Mouse (Mus musculus) kidney, adult 11 months (tissue): ENCODE results near the gene Mrps6.

ENCODE experiments used
- DNase-seq: peaks from one replicate; pipeline ENCODE4 v3.0.0; 2022

Gene Mrps6

DNA sequence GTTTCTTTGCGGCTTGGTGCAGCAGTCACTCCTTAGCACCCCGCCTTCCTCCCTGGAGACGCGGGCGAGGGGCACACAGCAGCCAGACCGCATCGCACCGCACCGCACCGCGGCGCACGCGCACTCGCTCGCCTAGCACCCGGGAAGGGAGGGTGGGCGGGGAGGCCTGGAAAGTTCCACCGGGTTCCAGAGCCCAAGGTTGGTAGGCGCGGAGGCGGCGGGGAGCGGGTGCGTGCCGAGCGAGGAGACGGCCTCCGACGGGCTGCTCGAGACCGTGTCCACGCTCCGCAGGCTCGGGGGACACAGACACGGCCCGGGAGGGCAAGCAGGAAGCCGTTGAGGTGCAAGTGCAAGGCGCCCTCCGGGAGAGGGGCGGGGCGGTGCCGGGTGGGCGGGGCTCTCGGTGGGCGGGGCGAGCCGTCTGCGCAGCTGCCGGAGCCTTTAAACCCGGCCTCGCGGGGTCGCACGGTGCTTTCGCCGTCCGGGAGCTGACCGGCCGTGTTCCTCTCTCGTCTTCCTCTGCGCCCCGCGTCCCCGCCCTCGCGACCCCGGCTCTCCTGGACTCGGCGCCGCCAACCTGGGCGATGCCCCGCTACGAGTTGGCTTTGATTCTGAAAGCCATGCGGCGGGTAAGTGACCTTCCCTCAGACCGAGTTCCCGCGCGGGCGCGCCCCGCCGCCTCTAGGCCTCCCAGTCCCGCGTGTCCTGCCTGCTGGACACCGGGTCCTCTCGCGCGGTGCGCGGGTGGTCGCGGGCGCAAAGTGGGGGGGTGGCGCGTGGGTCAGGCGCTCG lies at the start of gene Mrps6, which contains the start of the genes Gm49711 and Slc5a3:
Mrps6 (plus strand) TSS at position 419 of the 792 bp plus-strand sequence.
Gm49711 (plus strand) TSS at position 465 of the 792 bp plus-strand sequence.
Slc5a3 (plus strand) TSS at position 471 of the 792 bp plus-strand sequence.
- DNase-seq: peak; percentile 88

DNA sequence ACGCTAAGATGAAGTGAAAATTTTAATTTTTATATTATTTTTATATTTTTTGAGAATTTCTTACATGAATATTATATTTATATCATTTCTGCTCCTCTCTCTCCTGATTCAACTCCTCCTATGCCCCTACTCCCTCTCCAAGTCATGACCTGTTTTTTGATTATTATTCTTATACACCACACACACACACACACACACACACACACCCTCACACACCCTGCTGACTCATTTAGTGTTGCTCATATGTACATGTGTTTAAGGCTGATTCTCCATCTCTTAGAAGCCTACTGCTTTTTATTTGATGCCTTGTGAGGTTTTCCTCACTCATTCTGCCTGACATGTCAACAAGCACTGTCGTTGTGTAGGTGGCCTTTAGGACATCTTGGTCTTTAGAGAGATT lies 48.5 kb upstream of the Mrps6 start:
- DNase-seq: no peak

DNA sequence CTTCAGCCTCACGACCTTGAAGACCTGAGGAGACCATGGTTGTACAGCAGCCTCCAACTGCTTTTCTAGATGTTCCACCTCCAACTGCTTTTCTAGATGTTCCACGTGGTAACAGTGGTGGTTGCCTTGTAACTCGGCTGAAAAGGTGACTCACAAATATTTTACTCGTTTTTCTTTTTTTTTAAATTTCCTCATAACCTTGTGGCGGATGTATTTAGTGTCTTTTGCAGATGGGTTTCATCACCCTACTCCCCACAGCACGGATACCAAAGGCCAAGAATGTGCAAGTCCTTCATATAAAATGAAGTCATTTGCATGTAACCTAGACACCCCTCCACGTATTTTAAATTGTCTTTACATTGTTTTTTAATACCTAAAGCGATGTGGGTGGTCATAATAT lies 41.3 kb upstream of the Mrps6 start:
- no peak for DNase-seq

DNA sequence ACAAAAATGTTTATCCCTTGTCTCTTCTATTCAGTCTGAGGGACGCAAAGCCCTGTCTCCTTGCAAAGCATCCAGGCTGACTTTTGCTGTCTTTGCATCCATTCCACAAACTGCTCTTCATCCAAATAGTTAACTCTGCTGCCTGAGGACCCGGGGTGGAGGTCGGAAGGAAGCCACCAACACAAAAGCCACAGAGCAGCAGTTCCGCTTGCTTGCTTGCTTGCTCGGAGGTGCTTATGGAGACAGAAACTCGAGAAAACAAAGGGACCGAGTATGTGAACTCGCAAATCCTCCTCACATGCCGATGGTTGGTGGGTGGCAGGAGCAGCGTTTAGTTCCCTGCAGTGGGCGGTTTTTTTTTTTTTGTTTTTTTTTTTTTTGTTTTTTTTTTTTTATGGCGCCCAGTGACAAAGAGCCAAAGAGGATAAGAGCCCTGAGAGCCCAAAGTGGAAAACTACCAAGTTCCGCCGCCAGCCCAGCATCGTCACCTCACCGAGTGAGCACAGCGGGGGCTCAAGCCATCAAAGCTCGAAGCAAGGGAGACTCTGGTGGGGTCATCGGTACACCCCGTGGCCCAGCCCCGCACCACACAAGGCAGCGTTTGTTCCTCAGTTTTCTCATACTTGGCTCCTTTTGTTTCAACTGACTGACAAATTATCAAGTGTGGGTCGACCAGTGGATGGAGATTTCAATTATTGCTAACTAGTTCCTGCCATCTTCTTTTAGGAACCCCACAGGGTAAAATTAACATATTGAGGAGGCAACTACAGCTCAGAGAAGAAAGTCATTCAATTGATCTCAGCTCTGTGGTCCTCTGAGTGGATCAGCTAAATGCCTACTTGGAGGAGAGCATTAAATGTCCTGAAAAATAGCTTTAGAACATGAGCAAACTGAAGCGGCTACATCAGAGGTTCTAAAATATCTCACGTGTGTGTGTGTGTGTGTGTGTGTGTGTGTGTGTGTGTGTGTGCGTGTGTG lies 38.6 kb upstream of the Mrps6 start:
- peak; percentile 40 for DNase-seq

DNA sequence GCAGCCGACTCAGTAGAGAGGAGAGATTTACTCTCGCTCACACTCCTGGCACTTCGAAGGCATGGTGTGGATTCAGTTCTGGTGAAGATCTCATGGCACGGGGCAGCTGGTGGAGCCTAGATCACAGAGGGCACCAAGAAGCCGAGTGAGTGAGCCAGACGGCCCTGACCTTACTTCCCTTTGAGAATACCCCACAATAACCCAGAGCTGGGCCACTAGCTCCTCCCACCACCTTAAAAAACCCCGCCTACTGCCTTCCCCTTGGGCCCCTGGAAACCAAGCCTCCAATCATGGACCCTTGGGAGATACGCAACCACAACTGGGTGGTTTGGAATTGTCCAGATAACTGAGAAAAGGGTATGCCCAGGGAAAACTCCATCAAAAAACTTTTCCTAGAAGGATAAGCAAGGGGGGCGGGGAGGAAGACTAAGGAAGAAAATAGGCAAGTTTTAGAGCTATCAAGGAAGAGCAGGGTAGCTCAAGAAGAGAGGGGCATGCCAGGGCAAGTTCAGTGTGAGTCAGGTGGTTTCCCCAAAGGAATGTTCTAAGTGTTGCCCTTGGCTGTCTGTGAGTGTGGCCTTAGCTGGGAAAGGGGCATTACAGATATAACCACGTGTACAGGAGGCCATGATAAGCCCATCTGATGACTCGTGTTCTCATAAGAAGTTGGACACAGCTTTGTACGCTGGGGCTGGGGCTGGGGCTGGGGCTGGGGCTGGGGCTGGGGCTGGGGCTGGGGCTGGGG lies 36.2 kb upstream of the Mrps6 start:
- no peak for DNase-seq

DNA sequence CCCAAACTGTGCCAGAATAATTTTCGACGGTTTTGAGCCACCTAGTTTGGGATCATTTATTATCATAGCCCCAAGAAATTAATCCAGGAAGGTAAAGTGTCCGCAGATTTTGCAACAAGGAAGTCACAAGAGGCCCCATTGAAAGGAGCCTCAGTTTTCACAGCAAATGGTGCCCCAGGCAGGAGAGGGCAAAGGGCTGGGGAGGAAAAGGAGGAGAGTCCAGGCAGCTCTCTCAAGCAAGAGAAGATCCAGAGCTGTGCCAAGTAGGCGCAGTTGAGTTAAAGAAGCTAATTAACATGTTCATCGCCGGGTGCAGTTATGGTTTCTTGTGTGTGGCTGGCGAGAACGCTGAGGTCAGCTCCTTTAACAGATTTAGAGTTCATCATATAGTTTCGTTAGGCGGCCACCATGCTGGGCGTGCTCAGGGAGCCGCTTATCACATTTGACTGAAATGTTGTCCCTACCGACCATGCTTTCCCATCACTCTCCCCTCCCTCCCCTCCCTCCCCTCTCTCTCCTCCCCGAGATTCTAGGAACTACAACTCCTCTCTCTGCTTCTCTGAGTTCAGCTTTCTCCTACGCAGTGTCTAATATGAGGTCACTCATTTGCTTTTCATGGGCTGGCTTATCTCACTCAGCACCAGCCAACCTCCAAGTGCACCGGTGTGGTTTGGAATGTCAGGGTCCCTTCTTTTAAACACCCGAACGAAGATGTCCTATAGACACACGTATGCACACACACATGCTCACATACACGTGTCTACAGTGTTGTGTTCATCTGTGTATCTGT lies 35.4 kb upstream of the Mrps6 start:
- DNase-seq: no peak

DNA sequence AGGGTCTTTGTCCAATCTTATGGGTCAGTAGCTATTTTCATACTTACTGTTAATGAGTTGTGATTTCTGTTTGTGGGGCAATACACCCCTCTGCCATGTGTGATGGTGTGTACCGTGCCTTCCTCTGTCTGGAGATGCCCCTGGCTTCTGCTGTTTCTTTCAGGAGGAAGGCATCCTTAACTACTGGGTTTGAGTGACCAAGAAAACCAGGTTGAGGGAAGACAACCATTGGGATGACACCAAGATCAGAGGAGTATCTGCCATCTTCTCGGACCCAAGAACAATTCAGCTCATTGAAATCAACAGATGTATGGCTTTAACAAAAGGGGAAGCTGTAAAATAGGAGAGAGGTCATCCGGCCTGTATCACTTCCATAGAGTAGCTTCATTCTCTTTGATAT lies 24.8 kb upstream of the Mrps6 start:
- DNase-seq: no peak

DNA sequence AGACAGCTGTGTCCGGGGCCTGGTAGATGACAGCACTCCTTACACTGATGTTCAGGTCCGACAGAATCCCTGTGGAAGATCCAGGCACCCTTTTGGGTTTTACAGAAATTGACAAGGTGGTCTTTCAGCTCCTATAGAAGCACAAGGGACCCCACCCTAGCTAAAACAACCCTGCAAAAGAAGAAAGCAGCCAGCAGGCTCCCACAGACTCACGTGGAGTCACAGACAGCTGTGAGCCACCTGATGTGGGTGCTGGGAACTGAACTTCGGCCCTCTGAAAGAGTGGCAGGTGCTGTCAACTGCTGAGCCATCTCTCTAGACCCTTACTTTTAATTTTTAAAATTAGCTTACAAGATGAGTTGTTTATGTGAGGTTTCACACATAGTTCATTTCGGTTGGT lies 23.4 kb upstream of the Mrps6 start:
- no peak for DNase-seq

DNA sequence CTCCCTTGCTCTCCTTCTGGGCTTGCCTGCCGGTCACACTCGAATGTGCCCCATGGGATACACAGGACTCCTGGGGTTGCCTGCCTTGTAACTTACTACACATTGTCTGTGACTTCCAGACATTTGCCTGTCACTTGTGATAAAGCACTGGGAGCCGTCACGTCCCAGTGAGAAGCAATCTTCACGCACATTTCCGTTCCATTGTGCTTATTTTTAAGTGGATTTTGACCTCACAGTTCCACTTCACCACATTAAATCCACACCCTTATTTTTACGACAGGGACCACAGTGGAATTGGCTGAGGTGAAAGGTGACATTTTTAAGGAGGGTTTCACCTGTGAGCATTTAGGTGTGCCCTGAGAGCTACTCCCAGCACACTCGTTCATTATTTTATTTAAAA lies 21.4 kb upstream of the Mrps6 start:
- DNase-seq: no peak

DNA sequence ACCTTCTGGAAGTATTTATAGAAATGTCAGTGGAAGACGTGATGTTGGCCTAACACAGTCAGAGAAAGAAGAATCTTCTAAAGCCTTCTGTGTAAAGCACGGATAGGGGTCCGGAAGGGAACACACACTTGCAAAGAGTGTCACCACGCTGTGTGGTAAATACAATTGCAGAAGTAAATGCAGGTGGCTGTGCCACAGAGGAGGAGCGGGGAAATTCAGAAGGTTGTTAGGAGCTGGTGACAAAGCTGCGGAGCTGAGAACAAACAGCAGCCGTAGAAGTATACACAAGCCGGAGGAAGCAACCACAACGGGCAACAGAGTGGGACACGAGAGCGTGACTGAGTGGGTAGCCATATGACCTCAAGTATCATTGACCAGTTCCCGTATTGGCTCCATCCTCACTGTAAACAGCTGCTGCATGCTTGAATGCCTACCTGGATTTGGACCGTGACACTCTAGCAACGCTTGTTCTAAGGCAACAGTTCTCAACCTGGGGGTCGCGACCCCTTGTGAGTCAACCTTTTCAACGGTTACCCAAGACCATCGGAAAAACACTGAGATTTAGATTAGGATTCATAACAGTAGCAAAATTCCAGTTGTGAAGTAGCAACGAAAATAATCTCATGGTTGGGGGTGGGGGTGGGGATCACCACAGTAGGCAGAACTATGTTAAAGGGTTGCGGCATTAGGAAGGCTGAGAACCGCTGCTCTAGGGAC lies 20.0 kb upstream of the Mrps6 start:
- DNase-seq: peak; percentile 60

DNA sequence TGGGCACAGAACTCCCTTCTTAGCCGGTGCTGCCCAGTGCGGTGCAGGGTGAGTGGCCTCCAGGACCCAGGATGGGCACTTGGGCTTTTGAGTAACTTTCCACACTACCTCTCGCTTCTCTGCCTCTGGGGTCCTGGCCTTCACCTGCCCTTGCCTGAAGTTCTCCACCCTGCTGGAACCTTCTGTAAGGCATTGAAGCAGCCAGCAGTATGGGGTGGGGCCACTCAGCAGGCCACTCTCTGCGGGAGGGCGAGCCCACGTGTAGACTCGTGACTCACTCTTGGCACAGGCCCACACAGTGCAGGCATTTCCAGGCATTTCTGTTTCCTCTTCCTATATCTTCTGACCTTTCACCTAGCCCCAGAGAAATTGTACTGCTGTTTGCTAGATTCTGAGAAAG lies 18.6 kb upstream of the Mrps6 start:
- DNase-seq: peak; percentile 71

DNA sequence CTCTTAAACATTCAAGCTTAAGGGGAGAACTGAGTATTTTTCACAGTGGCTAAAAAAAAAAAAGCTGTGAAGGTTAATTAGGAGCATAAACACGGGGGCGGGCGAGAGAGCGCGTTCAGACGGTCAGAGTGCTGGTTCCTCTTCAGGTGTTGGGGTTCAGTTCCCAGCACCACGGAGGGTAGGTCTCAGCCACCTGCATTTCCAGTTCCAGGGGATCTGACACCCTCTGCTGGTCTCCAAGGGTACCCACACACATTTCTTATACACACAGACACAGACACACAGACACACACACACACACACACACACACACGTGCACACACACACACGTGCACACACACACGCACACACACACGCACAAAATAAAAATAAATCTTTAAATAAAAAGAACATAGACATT lies 18.1 kb upstream of the Mrps6 start:
- no peak for DNase-seq

DNA sequence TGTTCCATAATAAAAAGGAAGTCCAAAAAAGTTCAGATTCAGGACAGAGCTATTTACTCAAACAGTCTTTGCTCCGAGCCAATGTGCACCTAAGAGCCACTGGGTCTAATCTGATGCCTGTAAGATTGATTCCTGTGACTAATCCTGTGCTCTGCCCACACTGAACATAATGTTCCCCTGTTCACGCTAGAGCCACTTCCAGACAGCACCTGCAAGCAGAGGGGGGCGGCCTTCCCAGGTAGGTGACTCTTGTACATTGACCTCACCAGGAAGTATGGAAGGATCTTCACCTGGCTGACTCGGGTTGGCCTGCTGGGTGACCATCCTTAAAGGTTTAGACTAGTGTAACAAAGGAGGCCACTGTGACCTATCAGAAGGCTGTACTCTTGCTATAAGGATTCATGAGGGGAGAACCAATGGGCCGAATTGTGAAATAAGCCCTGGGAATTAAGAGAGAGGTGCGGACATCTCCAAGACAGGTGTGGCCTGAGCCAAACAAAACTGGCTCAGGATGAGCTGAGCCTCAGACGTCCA lies 6.2 kb upstream of the Mrps6 start:
- no peak for DNase-seq

DNA sequence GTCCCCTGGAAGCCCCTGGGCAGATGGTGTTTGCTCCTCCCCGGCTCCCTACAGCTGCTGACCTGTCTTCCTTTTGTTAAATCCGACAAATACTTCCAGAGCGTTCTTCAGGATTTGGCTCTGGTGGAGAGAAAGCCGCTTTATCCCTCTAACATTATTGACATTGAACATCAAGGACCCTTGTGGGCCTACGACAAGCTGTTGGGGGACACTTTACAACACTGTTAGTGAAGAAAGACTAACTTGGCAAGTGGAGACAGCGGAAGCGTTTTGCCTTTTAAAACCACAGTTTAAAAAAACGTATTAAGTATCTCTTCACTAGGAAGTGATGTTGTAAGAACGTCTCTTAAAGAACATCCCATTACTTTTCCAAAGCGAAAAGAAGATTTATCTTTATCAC lies 5.5 kb upstream of the Mrps6 start:
- DNase-seq: no peak

DNA sequence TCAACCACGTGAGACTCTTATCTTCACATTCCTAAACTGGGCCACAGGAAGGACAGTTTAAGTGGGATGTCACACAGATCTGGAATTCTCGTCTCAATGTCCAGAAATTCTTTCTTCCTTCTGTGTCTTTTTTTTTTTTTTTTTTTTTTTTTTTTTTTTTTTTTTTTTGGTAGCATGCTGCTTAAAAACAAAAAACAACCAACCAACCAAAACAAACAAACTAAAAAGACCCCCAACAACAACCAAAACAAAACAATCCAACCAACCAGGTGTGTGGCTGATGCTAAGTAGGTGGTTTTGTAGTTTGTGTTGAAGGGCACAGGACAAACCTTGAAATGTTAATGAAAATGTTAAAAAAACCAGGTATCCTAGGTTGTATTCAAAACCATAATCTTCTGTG lies 1.4 kb upstream of the Mrps6 start:
- DNase-seq: no peak

DNA sequence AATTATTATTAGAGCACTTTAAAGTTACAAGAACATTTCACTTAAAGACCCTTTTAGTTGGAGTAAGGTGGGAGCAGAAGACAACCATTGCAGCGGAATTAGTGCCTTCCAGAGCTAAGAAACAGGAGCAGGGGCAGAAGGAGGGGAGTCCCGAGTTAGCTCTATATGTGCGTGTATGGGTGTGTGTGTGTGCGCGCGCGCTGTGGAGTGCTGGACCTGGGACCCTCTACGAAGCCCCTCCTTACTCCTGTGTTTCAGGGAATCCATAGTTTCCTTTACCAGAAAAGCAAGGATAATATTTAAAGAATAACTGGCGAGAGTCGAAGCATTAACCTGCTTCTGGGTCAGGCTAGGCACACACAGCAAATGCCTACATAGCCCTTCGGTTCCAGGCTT lies 616 bp upstream of the Mrps6 start:
- no peak for DNase-seq

DNA sequence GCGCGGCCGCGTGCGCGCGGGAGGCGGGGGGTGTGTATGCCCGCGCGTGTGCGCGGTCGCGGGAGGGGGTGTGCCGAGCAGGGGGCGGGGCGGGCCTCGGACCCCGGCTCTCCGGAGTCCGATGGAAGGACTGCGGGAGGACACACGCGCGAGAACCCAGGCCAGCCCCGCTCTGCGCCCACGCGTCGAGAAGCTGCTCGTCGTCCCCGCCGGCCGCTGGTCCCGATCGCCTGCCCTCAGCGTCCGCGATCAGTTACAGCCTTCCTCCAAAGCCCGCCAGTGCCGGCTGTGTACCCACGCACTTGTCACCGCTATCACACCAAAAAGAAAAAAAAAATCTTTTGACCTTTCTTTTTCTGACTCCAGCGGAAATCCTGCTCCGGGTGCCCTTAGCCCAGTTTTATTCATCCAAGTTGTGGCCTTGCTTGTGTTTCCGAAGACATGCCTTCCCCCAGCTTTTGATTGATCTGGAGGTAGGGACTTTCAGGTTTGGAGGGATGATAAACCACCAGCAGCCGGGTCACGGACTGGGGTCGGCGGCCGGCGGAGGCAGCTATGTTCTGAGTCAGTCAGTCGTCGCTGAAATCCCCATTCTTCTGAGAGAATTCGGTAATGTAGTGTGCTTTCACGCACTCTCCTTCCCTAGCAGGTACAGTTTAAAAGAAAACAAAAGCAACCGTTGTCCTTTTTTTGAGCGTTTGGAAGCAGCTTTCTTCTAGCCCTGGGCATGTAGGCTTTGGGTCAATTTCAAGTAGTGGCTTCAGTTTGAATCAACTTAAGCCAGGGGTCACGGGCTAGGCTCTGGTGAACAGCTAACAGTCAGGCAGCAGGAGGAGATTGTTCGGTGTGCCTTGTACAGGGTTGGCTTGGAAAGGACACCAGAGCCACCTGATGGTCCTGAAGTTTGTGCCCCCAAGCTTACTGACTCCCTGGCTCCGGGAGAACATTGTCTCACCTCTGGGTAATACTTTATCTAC lies 862 bp downstream of the Mrps6 start:
- DNase-seq: no peak

DNA sequence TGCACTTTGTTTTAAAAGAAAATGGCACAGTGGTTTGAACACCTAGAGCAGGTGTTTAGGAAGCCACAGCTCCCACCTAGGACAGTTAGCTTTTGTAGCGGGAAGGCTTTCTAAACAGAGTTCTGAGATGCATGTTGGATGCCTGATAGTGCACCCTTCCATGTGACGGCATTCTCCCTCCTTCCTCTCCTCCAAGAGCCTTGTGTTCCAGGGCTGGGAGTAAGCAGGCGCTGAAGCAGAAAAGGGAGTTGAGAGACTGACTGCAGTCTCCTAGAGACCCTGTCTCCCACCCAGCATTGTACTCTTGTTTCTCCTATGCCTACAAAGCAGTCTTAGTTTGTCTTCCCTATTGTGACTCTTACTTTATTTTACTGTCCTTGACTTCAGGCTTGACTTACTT lies 2.1 kb downstream of the Mrps6 start:
- no peak for DNase-seq

DNA sequence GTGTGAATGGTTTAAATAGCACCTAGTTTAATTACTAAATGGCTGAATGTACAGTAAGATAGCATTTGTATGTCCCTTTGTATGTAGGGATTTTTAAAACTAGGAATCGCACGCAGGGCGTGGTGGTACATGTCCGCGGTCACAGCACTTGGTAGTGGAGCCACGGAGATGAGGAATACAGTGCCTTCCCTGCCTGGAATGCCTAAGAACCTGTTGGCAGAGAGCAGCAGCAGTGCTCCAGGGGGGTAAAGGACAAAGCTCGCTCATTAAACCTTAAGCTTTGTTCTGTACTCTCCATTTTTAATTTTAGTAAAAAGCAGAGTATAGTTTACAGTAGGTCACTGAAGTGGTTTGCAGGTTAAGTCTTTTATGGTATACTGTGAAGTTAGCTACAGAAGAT lies 3.5 kb downstream of the Mrps6 start:
- no peak for DNase-seq

DNA sequence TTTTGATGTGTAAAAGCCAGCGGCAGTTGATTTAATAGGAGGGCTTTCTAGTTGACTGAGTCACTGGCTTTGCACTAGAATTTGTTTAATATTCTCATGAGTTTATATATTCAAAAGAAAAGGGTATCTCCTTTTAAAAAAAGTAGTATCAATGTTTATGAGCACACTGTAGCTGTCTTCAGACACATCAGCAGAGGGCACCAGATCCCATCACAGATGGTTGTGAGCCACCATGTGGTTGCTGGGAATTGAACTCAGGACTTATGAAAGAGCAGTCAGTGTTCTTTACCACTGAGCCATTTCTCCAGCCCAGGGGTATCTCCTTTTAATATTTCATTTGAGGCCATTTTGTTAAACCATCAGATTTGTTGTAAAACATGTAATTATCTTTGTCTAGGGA lies 4.8 kb downstream of the Mrps6 start:
- DNase-seq: no peak
